Mouse (Mus musculus): Measurements from ENCODE around the gene Cyren. TPM values are rescaled to one million over a fixed set of nuclear protein-coding genes. Genes with fewer than 3 reads are reported as not detected.

The Cyren gene
- polyA plus RNA-seq, 1 experiment from 2014 or later = 5.7 TPM

Other genes with a start within 250 kb of the Cyren start
- gene Agbl3, start 97.6 kb downstream of the Cyren start, polyA plus RNA-seq (2015; fragmentation: Nextera tagmentation; extraction: Ambion mirVana) = 2.6 and 2.9 TPM in 2 replicates
- 8.8 and 10.0 TPM in 2 replicates for gene Tmem140, start 14.9 kb downstream of the Cyren start, polyA plus RNA-seq (2015; fragmentation: Nextera tagmentation; extraction: Ambion mirVana)
- gene Wdr91, start 32.8 kb upstream of the Cyren start, polyA plus RNA-seq (2015; fragmentation: Nextera tagmentation; extraction: Ambion mirVana) = 9.6 and 10.3 TPM in 2 replicates
- not detected in 2 replicates for gene Stra8, start 42.1 kb upstream of the Cyren start, polyA plus RNA-seq (2015; fragmentation: Nextera tagmentation; extraction: Ambion mirVana)
- 0.08 and 0.14 TPM in 2 replicates for gene Slc23a4, start 110.3 kb upstream of the Cyren start, polyA plus RNA-seq (2015; fragmentation: Nextera tagmentation; extraction: Ambion mirVana)

Data from liver, embryonic 16.5 days (tissue).